Mouse (Mus musculus): ENCODE data around the gene Clec9a.

DNA sequence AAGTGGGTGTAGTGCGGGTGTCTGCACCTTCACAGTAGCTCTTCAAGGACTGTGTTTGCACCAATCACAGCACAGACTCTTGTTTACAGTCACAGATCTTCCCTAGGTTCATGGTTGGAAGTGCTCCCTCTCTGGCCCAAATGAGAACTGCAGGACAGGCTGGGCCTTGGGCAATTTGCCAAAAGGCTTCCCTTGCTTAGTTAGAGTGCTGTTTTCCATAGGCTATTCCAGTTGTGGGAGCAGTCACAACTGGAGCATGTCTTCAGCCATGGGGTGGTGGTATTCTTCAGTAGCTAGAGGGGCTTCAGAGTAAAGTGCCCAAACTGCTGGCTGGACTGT, 15.0 kb downstream of the Clec9a start:
- no peak for TF ChIP-seq USF1 (IDR thresholded peaks at IDR 0.05; ENCODE audit: low read depth, low read length)
- TF ChIP-seq MYC (IDR thresholded peaks at IDR 0.05; ENCODE audit: low read depth, low read length), result no peak
- peak; percentile 66 to 98 (median 75) for TF ChIP-seq CTCF (IDR thresholded peaks at IDR 0.05 in 2 of 3, conservative IDR thresholded peaks at IDR 0.05 in 1 of 3; ENCODE audit: control insufficient read depth in 1 of 3, insufficient read depth in 1 of 3, low read depth in 2 of 3, low read length in 3 of 3, poor library complexity in 1 of 3, severe bottlenecking in 1 of 3)
- no peak for TF ChIP-seq EP300 (IDR thresholded peaks at IDR 0.05; ENCODE audit: low read depth in 1 of 2, low read length in 2 of 2)
- no peak for TF ChIP-seq ELF1 (IDR thresholded peaks at IDR 0.05; ENCODE audit: low read depth, low read length)
- no peak for TF ChIP-seq TBP (IDR thresholded peaks at IDR 0.05; ENCODE audit: low read depth, low read length)
- TF ChIP-seq UBTF (IDR thresholded peaks at IDR 0.05; ENCODE audit: borderline replicate concordance, insufficient read depth, low read depth, low read length), result no peak
